Mouse (Mus musculus): ENCODE results near the gene Tub. TPM values are rescaled to one million over a fixed set of nuclear protein-coding genes. Genes with fewer than 3 reads are reported as not detected.
A peak's percentile ranks its signal among the peaks of the same experiment; 100 is the strongest.

Tub gene
- total RNA-seq, 2 experiments from 2014 or later: 140 to 148 TPM

GRCm38 (mm10) chr7:108966742-108967362 is 16.7 kb downstream of the Tub start:
- intact Hi-C loops (cut with DNase I): loop anchor here (2.0 to 10.0 kb wide), 2 partner anchors 54 to 478 kb away; no protein-coding TSS in a partner anchor
- DNase-seq (ENCODE audit: low spot score in 2 of 2): peak; percentile 71 to 76

GRCm38 (mm10) chr7:108968201-108968600 is 18.1 kb downstream of the Tub start:
- intact Hi-C loops (cut with DNase I): loop anchor here (10.0 kb wide), 1 partner anchor 477 kb away; no protein-coding TSS in a partner anchor
- DNase-seq (ENCODE audit: low spot score in 2 of 2): no peak

GRCm38 (mm10) chr7:108972273-108972672 is 22.1 kb downstream of the Tub start:
- intact Hi-C loops (cut with DNase I): no loop called here

GRCm38 (mm10) chr7:108985934-108986708 is 36.0 kb downstream of the Tub start:
- intact Hi-C loops (cut with DNase I): no loop called here
- DNase-seq (ENCODE audit: low spot score in 2 of 2): no peak

More at GRCm38 (mm10) chr7:108972273-108972672, 22.1 kb downstream of the Tub start:
- DNase-seq (ENCODE audit: low spot score in 2 of 2): peak in 1 of 2 experiments; percentile 72

GRCm38 (mm10) chr7:108991207-108991606 is 41.1 kb downstream of the Tub start:
- intact Hi-C loops (cut with DNase I): no loop called here
- DNase-seq (ENCODE audit: low spot score in 2 of 2): peak; percentile 66 to 77

GRCm38 (mm10) chr7:108993230-108993629 is 43.1 kb downstream of the Tub start:
- DNase-seq (ENCODE audit: low spot score in 2 of 2): no peak
- intact Hi-C loops (cut with DNase I): no loop called here

- no peak for DNase-seq (ENCODE audit: low spot score in 2 of 2)
- intact Hi-C loops (cut with DNase I): no loop called here
Measured at GRCm38 (mm10) chr7:108993881-108994291, 43.7 kb downstream of the Tub start.

GRCm38 (mm10) chr7:108996156-108996555 is 46.0 kb downstream of the Tub start:
- no peak for DNase-seq (ENCODE audit: low spot score in 2 of 2)
- intact Hi-C loops (cut with DNase I): no loop called here

GRCm38 (mm10) chr7:109000315-109000954 is 50.3 kb downstream of the Tub start:
- peak; percentile 42 to 81 for DNase-seq (ENCODE audit: low spot score in 2 of 2)
- intact Hi-C loops (cut with DNase I): no loop called here

GRCm38 (mm10) chr7:109001971-109002370 is 51.8 kb downstream of the Tub start:
- intact Hi-C loops (cut with DNase I): no loop called here
- no peak for DNase-seq (ENCODE audit: low spot score in 2 of 2)

- intact Hi-C loops (cut with DNase I): no loop called here
- no peak for DNase-seq (ENCODE audit: low spot score in 2 of 2)
Measured at GRCm38 (mm10) chr7:109003653-109004052, 53.5 kb downstream of the Tub start.

GRCm38 (mm10) chr7:109009260-109009659 is 59.1 kb downstream of the Tub start:
- DNase-seq (ENCODE audit: low spot score in 2 of 2): no peak
- intact Hi-C loops (cut with DNase I): no loop called here

GRCm38 (mm10) chr7:109010720-109011595 is 60.8 kb downstream of the Tub start:
- intact Hi-C loops (cut with DNase I): no loop called here
- peak in 1 of 2 experiments; percentile 66 for DNase-seq (ENCODE audit: low spot score in 2 of 2)

- DNase-seq (ENCODE audit: low spot score in 2 of 2): peak; percentile 78 to 90
- intact Hi-C loops (cut with DNase I): no loop called here
Measured at GRCm38 (mm10) chr7:109011596-109012180, 61.5 kb downstream of the Tub start.

GRCm38 (mm10) chr7:109012575-109012974 is 62.4 kb downstream of the Tub start:
- intact Hi-C loops (cut with DNase I): no loop called here
- DNase-seq (ENCODE audit: low spot score in 2 of 2): no peak

- DNase-seq (ENCODE audit: low spot score in 2 of 2): peak; percentile 58 to 68
- intact Hi-C loops (cut with DNase I): no loop called here
Measured at GRCm38 (mm10) chr7:109012998-109013625, 63.0 kb downstream of the Tub start.

GRCm38 (mm10) chr7:109014851-109015250 is 64.7 kb downstream of the Tub start:
- DNase-seq (ENCODE audit: low spot score in 2 of 2): peak in 1 of 2 experiments; percentile 51
- intact Hi-C loops (cut with DNase I): no loop called here

- no peak for DNase-seq (ENCODE audit: low spot score in 2 of 2)
- intact Hi-C loops (cut with DNase I): no loop called here
Measured at GRCm38 (mm10) chr7:109016378-109016923, 66.3 kb downstream of the Tub start.
